Mouse (Mus musculus): ENCODE data around the gene Tprn. TPM values are rescaled to one million over a fixed set of nuclear protein-coding genes. Genes with fewer than 3 reads are reported as not detected.
A peak's percentile ranks its signal among the peaks of the same experiment; 100 is the strongest.
"Not testable (repeated sequence)": the region's sequence is repeated elsewhere in the genome, so short reads cannot be mapped to it uniquely, and the experiment has no call there.

Gene Tprn
- total RNA-seq, 2 experiments from 2014 or later, result 11.2 to 11.4 TPM

DNA sequence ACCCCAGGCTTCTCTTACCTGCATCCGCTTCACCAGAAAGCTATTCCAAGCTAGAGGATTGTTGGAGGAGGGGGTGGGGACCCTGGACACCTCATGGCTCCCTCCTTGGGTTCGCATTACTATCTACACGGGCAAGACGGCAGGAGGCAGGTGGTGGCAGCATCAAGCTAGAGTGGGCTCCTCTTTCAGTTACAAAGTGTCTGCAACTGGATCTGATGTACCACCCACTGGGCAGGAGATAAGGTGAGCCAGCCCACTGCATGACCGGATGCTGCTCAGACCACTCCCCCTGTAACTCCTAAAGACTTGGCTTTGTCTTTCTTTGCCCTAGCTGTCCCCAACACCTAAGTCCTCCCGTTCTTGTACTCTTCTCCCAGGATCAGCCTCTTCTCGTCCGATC lies 25.8 kb upstream of the Tprn start, which contains the start of gene Rnf224:
Rnf224 (minus strand) TSS at position 174 of the 400 bp plus-strand sequence.
- no peak for DNase-seq

DNA sequence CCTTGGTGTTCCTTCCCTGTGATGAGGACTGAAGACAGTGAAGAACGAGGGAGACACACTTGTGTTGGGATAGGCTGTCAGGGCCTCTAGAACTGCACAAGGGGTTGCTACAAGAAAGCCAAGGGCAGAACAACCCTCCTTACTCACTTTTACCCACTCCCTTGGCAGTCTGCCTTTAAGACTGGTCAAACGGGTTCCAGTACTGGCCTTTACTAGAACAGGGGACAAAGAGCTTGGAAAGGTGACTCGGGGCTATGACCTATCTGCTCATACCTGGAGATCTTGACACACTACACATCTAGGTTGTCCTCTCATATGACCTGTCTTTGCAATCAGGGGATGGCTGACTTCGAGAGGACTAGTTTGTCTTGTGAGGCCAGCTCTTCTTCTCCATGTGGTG lies 24.9 kb upstream of the Tprn start:
- no peak for DNase-seq

GRCm38 (mm10) chr2:25238106-25238505 lies 24.3 kb upstream of the Tprn start:
- DNase-seq, result no peak

GRCm38 (mm10) chr2:25239766-25240165 lies 22.7 kb upstream of the Tprn start:
- DNase-seq, result no peak

DNA sequence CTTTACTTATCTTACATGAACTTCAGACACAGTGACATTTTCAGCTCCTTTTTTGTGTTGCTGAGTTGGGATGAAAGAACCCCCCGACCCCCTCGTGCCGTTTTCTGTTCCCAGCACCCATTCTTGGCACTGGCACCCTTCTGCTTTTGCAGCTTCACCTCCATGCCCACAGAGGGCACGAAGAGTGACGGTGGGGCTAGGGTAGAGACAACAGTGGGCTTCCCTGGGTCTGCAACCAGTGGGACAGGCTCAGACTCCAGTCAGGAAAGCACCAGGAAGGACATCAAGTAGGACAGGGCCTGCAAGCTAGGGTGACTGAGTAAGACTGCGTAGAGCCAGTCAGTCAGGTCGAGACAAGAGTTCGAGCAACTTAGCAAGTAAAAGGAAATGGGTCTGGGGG lies 22.1 kb upstream of the Tprn start:
- DNase-seq, result no peak

GRCm38 (mm10) chr2:25240723-25241437 lies 21.5 kb upstream of the Tprn start:
- peak; percentile 81 for DNase-seq

GRCm38 (mm10) chr2:25241438-25241775 lies 21.0 kb upstream of the Tprn start:
- DNase-seq, result no peak

GRCm38 (mm10) chr2:25242101-25242506 lies 20.3 kb upstream of the Tprn start, which contains the start of the genes Rnf208 and Cysrt1:
TSS of gene Rnf208 (plus strand) at chr2:25242255.
TSS of gene Cysrt1 (minus strand) at chr2:25242452.
- DNase-seq, result no peak

DNA sequence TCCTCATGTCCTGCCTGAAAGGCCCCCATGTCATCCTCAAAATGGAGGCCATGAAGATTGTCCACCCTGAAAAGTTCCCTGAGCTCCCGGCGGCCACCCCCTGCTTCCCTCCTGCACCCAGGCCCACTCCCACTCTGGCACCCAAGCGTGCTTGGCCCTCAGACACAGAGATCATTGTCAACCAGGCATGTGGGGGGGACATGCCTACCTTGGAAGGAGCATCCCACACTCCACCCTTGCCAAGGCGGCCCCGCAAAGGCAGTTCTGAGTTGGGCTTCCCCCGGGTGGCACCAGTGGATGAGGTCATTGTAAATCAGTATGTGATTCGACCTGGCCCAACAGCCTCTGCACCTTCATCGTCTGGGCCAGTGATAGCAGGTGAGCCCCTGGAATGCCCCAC lies 19.1 kb upstream of the Tprn start:
- no peak for DNase-seq

DNA sequence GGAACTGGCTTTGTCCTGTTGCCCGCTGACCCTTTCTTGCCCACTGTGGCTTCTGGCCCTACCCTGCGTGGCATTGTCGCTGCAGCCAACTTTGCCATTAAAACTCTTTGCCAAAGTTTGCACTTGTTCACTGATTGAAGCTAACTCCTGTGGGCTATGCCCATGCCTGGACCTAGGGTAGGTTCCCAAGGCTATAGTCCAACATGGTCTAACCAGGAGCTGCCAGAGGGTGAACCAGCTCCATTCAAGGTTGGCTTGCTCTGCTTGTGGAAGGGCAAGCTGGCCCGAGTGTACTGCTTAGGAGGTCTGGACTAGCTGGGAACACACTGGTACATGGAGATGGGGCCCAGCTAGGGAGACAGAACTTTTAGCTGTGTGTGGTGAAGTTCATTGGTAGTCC lies 18.3 kb upstream of the Tprn start:
- no peak for DNase-seq

GRCm38 (mm10) chr2:25246183-25247072 lies 16.0 kb upstream of the Tprn start, which contains the start of gene AL732309.1:
TSS of gene AL732309.1 (minus strand) at chr2:25246863.
- DNase-seq, result no peak

DNA sequence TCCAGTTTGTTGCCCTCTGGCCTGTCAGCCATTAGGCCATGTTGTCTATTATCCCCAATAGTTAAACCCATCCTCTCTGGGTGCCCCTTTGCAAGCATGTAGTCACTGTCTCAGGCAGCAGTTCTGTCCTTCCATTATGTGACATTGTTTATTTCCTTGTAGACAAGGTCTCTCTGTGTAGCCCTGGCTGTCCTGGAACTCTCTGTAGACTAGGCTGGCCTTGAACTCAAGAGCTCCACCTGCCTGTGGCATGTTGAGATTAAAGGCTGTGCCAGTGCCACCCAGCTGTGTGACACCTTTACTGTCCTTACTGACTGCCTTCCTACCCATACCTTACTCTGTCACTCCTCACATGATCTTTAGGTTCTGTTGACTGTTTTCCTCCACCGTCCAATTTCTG lies 10.1 kb upstream of the Tprn start:
- no peak for DNase-seq

DNA sequence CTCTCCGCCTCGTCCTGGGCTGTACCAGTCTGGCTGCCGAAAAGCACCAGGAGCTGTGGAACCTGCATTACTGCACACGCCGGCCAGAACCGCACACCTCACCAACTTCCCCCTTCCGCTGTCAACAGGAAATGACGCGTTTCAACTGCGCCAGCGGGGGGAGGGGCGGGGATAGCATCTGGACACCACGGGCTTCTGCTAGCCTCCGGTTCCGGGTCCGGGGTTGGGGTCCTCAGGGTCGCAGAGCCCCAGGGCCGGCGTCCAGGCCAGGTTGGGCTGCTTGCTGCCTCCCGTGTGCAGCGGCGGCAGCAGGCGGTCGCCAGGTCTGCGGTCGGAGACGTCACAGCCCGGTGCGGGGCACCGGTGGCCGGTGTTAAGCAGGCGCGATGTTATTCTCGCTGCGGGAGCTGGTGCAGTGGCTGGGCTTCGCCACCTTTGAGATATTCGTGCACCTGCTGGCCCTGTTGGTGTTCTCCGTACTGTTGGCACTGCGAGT lies 7.1 kb upstream of the Tprn start, which contains the start of gene Tmem203:
Tmem203 (plus strand) TSS at position 156 of the 496 bp plus-strand sequence.
- DNase-seq, result peak; percentile 93

- peak; percentile 61 for DNase-seq
These were observed 5.8 kb upstream of the Tprn start for GRCm38 (mm10) chr2:25256443-25257109.

DNA sequence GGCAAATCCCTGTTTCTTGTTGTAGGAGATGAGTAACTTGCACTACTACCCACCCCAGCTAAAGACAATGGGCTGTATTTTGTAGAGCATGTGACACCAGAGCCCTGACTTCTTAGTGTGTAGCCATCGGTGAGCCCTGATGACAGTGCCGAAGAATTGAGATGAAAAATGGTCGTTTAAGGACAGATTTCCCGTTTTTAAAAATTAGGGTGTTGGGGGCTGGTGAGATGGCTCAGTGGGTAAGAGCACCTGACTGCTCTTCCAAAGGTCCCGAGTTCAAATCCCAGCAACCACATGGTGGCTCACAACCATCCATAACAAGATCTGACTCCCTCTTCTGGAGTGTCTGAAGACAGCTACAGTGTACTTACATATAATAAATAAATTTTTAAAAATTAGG lies 5.2 kb upstream of the Tprn start:
- not testable (repeated sequence) for DNase-seq

DNA sequence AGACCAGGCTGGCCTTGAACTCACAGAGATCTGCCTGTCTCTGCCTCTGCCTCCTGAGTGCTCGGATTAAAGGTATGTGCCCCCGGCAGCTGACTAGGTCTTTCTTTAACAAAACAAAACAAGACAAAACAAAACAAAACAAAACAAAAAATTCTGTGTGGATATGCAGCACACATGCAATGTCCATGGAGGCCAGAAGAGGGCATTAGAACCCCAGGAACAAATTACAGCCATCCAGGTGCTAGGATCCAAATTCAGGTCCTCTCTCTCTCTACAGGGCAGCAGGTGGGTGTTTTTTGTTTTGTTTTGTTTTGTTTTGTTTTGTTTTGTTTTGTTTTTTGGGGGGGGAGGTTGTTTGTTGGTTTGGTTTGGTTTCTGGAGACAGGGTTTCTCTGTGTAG lies 3.5 kb upstream of the Tprn start:
- DNase-seq, result no peak

DNA sequence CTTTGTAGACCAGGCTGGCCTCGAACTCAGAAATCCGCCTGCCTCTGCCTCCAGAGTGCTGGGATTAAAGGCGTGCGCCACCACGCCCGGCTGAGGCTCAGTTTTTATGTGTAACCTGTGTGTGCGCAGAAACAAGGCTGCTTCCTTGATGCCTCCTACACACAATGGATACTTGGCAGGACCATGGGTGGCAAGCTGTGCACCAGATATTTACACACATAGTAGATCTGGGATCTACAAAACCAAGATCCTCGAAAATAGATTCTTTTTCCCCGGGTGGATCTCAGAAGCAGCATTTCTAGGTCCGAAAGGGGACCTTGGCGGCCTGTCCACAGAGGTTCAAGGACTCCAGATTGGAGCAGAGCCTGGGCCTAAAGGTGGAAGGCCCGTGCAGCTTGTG lies 548 bp upstream of the Tprn start:
- DNase-seq, result no peak

- peak; percentile 58 for DNase-seq
These were observed 591 bp downstream of the Tprn start for GRCm38 (mm10) chr2:25262795-25263622.

DNA sequence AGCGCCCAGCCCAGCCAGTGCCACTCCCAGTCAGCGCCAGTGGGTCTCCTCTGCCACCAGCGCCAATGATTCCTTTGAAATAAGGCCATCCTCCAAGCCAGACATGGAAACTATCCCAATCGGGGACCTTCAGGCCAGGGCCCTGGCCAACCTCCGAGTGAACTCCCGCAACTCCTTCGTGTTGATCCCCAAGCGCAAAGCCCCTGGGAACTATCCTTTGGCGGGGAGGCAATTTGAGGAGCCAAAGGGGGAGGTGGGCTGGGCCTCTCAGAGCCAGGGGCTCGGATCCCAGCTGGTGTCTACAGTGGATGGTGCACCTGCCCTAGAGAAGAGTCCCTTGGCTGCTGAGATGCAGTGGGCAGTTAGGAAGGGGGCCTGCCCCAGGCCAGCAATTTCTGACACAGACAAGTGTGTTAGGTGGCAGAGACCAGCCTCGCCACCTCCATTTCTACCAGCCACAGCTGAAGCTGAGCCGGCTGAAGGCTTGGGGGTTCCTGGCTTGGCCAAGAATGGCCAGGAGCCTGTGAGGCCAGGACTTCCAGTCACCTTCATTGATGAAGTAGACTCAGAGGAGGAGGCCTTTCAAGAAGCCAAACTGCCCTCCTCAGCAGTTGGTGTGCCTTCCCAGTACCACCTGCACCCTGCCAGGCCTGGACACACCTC lies 1.3 kb downstream of the Tprn start:
- DNase-seq, result no peak

DNA sequence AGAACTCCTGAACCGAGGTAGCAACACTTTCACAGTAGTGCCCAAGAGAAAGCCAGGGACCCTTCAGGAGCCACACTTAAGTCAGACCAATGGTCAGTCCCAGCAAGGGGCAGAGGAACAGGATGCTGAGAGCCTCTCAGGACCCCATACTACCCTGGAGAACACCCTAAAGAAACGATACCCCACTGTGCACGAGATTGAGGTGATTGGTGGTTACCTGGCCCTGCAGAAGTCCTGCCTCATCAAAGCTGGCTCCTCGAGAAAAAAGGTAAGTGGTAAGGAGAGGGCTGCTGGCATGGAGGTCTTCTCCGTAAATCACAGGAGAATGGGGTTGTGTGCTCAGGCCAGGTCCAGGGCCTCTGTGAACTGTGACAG lies 1.9 kb downstream of the Tprn start:
- no peak for DNase-seq

- peak; percentile 76 for DNase-seq
These were observed 2.4 kb downstream of the Tprn start for GRCm38 (mm10) chr2:25264851-25265250.

All from adrenal gland, postnatal 10 days (tissue).